Mouse (Mus musculus) bone marrow macrophage, adult 2 months (primary cell): ENCODE data around the gene Tm2d1.

Experiments
- CTCF ChIP-seq: IDR thresholded peaks from 2 replicates; pipeline ENCODE4 v1.5.1; 2012; ENCODE audit warnings: low read depth, mild to moderate bottlenecking, low read length, moderate library complexity
- POLR2A ChIP-seq: IDR thresholded peaks from 2 replicates; pipeline ENCODE4 v1.6.1; 2012; ENCODE audit warnings: mild to moderate bottlenecking, low read depth, low read length, borderline replicate concordance

- no peak for TF ChIP-seq POLR2A
- TF ChIP-seq CTCF, result no peak
These were observed 21.3 kb upstream of the Tm2d1 start for GRCm38 (mm10) chr4:98404412-98404811.
